Mouse (Mus musculus): ENCODE data around the gene Dst.

Gene Dst

GRCm38 (mm10) chr1:34023154-34023553 lies 115.1 kb downstream of the Dst start:
- CTCF ChIA-PET, result no interaction called here

DNA sequence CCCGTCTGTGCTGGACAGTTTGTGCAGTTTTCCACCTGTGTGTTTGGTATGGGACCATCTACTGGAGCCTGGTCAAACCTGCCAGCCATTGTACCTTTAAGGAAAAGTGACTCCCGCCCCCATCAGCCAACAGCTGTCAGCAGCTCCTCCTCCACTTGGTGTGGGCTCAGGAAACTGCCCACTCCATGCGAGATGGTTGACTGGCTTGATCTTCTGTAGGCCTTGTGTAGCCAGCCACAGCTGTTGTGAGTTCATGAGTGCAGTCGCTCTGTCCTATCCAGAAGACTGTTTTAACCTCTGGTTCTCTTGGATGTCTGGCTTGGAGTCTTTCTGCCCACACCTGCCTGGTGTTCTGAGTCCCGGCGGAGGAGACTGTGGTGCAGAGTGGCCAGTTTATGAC lies 117.9 kb downstream of the Dst start:
- CTCF ChIA-PET, result no interaction called here

DNA sequence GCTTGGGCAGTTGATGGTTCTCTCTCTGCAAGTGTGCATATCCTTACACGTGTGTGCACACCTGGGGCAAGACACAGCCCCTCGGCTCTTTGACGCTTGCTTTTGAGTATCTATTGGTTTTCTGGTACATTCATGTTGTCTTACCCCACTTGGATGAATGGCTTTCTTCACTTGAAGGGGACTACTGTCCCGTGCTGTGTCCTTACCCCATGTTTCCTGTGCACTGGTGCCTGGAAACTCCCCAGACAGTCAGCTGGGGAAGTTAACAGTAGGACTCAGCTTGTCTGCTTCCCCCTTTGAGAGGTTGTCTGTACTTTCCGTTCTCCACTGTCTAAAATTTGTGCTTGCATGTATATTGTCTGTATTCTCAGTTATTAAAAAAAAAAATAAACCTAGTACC lies 120.7 kb downstream of the Dst start:
- CTCF ChIA-PET, result no interaction called here

- CTCF ChIA-PET, result no interaction called here
Measured at GRCm38 (mm10) chr1:34030330-34031021, 122.5 kb downstream of the Dst start.

DNA sequence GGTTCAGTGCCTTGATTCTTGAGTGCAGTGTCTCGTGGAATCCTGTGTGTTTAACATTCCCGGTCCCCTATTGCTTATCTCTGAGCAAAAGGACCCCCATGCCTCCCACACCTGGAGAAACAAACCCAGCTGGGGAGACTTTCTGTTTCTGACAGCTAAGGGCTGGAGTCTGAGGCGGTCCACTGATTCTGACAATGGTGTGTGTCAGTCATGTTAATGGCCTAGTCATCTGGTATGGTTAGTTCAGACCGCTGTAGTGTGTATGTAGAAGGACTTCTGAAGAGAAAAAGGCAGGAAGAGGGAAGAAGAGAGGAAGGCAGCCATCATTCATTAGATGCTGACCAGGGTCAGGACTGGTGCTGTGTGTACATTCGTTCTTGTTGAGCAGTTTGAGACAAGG lies 125.0 kb downstream of the Dst start:
- CTCF ChIA-PET, result no interaction called here

DNA sequence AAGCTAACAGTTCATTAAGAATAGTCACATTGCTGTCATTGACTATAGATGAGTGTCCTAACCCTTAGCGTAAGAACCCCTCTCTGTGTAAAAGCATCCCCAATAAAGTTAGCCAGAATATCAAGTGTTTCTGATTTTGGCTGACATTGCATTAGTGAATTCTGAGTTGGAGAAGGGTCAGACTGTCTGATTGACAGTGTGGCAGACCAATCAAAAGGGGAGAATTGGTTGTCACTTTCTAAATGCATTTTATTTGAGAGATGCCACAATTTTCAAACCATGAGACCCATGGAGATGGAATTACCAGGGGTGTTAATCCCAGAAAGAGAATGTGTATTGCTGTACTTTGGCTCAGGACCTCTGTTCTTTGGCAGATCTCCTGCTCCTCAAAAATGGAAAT lies 125.5 kb downstream of the Dst start:
- CTCF ChIA-PET, result no interaction called here

GRCm38 (mm10) chr1:34033958-34034357 lies 125.9 kb downstream of the Dst start:
- CTCF ChIA-PET, result no interaction called here

- CTCF ChIA-PET, result no interaction called here
Measured at GRCm38 (mm10) chr1:34036111-34036510, 128.1 kb downstream of the Dst start.

DNA sequence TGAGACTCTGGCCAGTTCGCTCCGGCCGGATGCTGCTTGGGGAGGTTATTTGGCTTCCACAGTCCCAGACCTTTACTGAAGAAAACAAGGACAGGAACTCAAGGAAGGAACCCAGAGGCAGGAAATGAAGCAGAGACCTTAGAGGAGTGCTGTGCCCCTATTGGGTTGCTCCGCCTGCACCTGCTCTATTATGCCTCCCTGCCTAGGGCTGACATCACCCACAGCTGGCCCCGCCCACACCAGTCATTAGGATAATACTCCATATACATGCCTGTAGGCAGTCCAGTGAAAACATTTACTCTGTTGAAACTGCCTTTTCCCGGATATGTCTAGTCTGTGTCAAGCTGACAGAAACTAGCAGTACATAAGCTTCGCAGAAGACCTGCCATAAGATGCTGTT lies 130.5 kb downstream of the Dst start:
- CTCF ChIA-PET, result no interaction called here

DNA sequence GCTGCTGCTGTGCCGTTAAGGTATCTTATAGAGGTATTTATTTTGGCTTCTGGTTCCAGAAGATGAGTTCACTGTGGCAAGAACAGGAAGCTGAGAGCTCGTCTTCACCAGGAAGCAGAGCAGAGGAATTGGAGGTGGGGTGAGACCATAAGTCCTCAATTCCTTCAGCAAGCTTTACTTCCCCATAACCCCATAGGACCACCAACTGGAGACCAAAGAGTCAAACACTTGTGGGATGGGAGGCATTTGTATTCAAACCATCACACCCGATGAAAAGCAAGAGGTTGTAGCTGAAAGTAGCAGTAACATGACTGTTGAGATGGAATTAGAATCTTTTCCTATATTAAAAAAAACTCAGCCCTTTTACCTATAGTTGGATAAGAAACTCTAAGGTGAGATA lies 132.0 kb downstream of the Dst start:
- CTCF ChIA-PET, result no interaction called here

DNA sequence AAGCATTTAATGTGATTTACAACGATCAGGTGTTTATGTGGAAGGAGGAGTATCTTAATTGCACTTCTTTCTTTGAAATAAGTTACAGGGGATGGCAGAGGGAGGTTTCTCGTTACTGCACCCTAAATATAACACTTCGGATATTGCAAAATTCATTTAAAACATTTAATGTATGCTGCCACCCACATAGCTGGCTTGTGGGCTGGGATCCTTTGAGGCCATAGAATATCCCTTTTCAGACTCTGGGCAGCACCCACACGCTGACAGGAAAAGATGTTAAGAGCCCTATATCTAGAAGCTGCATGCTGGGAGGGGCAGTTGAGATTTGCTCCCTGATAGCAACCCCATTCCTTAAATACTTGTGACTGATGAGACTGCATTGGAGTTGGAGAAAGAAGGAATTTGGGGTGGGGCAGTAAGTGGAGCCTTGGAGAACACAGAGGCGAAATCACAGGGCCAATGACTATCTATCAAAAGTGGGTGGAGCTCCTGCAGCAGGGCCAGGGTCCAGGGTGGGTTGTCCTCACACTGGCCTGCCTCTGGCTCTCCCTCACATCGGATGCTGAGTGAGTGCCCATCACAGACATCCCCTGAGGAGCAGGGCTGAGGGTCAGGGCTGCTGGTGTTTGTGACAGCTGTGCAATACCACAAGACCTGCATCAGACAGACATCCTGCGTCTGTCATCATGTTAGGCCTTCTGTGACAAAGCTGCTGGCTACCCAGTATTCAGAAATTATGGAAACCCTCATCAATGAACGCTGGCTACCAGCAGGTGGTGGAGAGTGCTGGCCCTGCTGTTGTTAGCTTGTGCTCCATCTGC lies 133.1 kb downstream of the Dst start:
- CTCF ChIA-PET, result interaction anchor here (0.7 kb wide), 1 partner anchor 27 kb away, joined by 7 read pairs; no protein-coding TSS in a partner anchor

DNA sequence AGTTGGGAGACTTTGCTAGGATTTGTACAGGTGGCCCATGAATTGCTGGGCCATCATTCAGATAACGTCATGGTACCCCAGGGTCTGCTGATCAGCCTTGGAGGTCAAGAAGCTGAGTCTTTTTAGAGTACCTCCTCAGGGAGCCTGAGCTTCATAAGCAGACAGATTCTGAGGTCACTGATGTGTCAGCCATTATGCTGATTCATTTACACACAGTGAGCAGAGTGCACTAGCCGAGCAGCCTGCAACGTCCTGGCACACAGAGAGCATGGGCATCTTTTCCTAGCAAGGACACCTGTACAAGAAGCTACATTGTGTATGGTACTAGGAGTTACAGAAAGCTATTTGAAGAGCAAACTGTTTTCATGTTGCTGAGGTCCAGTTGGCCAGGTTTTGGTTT lies 134.3 kb downstream of the Dst start:
- CTCF ChIA-PET, result no interaction called here

DNA sequence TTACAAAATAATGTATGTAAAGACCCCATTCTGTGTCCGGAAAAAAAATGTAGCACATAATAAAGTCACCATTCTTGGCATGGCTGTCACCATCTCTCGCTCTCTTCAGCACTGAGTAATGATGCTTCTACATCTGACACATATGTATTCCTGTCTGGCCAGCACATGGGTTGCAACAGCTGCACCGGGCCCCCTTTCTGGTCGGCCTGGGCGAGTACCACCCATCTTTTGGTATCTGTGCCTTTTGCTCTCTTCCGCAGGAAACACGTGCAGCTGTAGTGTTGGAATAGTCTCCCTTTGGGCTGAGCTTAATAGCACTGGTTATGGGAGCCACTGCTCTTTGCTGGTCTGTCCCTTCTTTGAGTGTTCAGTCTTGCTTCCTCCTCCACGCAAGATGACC lies 135.3 kb downstream of the Dst start:
- CTCF ChIA-PET, result no interaction called here

DNA sequence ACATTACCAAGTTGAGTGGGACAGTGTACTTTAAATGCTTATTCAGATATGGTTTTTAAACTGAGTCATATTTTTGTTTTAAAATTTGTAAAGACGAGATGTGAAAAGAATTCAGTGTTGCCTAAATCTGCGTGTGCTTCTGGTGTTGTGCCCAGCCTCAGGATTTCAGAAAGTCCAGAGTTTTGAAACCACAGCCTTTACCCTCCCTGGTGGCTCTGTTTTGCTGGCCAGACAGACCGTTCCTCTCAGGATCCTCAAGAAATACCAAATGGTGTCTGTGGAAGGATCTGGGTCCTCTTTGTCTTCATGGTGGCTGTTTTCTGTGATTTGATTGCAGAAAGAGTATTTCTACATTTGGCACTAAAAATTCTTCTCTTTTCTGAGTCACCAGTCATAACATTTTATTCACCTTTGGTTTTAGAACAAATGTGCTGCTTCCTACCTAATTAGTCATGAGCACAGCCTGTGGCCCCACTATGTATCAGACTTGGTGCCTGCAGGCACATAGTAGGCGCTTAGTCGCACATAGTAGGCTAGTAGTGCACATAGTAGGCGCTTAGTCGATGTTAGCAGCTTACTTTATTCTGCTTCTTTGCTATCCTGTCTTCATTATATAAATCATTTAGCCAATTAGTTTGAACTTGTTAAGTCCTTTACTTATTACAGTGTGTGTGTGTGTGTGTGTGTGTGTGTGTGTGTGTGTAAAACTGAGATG lies 136.0 kb downstream of the Dst start:
- CTCF ChIA-PET, result no interaction called here

GRCm38 (mm10) chr1:34044675-34045074 lies 136.7 kb downstream of the Dst start:
- CTCF ChIA-PET, result no interaction called here

DNA sequence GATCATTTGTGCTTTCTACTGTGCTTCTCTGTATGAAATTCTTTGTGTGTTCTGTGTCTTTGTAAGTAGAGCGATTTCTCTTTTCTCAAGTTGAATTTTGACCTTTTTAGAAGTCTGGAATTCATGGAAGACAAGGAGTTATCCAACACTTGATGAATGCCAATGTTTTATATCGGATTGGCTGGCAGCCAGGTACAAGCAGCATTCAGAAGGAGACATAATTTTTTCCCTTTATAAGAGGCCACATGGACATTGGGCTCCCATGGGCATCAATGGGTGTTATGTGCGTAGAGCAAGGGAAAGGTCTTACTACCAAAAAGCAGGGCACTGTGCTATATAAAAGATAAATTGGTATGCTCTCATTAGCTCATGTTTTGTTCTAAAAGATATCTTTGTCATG lies 139.3 kb downstream of the Dst start:
- CTCF ChIA-PET, result no interaction called here

DNA sequence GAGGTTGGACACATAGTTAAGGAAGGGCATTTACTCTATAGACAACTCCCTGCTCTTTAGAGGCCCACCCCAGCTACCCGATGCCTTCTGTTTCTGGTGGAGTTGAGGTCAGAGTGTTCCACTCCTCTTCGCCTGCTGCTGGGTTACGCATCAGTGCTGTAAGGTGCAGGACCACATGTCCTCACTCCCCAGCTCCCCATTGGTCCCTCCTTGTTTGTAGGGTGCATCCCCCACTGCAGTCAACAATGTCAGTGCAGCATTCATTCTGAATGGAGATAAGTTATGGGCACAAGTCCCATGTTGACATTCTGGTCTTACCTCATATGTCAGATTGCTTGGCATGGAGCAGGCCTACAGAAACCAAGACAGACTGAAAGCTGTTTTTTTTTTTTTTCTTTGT lies 143.2 kb downstream of the Dst start:
- CTCF ChIA-PET, result no interaction called here

- CTCF ChIA-PET, result no interaction called here
Measured at GRCm38 (mm10) chr1:34052422-34052821, 144.4 kb downstream of the Dst start.

- CTCF ChIA-PET, result no interaction called here
Measured at GRCm38 (mm10) chr1:34054970-34055369, 146.9 kb downstream of the Dst start.

DNA sequence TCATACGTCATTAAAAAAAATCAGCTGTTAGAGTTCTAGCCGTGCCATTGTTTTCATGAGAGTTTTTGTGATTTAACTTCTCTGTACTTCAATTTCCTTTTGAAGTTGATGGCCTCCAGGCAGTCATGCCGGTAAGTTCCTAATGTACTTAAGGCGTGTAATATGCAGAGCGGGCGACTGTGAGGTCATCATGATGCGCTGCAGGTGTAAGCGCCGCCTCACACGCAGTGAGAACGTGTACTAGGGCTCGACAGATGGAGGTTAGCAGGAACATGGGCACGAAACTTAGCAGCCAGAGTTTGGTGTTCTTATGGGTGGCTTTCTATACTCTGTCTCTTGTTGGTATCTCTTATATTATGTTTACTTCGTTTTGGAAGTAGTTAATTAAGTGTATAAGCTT lies 148.6 kb downstream of the Dst start:
- CTCF ChIA-PET, result no interaction called here

GRCm38 (mm10) chr1:34059231-34059630 lies 151.2 kb downstream of the Dst start:
- CTCF ChIA-PET, result no interaction called here

DNA sequence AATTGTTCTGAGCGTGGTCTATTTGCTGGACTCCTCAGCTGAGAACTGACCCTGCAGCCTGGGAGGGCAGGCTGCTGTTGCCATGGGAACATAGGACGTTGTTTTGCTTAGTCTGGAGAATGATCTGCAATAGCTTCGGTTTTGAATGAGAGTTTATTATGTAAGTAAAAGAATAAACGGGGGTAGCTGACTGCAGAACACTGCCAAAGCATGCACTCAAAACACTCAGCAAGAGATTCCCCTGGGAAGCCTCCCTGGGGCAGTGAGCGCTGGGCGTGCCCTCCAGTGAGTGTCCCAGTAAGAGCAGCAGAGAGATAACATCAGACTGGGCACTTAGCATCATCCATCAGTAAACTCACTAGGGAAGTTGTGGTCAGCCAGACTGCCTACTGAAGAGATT lies 152.4 kb downstream of the Dst start:
- CTCF ChIA-PET, result interaction anchor here (0.6 kb wide), 1 partner anchor 86 kb away, joined by 4 read pairs; no protein-coding TSS in a partner anchor

GRCm38 (mm10) chr1:34061078-34061477 lies 153.1 kb downstream of the Dst start:
- CTCF ChIA-PET, result no interaction called here

All from spleen, embryonic (tissue).